Mouse (Mus musculus): Measurements from ENCODE around the gene Plce1. TPM values are rescaled to one million over a fixed set of nuclear protein-coding genes. Genes with fewer than 3 reads are reported as not detected.
"Not testable (repeated sequence)": the region's sequence is repeated elsewhere in the genome, so short reads cannot be mapped to it uniquely, and the experiment has no call there.

Plce1 gene
- polyA plus RNA-seq, 1 experiment from 2014 or later: 3.1 TPM

- Histone ChIP-seq H3K4me2 (no peak overlapping the region), H3K9me3 (no peaks in the 10 kb centered on the region), H3K4me1 (no peaks in the 10 kb centered on the region), H3K9ac (no peak overlapping the region), H3K36me3 (no peaks in the 10 kb centered on the region), H3K27me3 (no peaks in the 10 kb centered on the region), H3K27ac (no peak overlapping the region), H3K4me3 (no peak overlapping the region)
- ATAC-seq (ENCODE audit: insufficient number of reproducible peaks, insufficient read depth, low FRiP score, low TSS enrichment, low read depth): no peak
- WGBS: 82% methylated on average over 11 of the region's 11 CpGs
These were observed 133.3 kb downstream of the Plce1 start for GRCm38 (mm10) chr19:38614067-38614675.

DNA sequence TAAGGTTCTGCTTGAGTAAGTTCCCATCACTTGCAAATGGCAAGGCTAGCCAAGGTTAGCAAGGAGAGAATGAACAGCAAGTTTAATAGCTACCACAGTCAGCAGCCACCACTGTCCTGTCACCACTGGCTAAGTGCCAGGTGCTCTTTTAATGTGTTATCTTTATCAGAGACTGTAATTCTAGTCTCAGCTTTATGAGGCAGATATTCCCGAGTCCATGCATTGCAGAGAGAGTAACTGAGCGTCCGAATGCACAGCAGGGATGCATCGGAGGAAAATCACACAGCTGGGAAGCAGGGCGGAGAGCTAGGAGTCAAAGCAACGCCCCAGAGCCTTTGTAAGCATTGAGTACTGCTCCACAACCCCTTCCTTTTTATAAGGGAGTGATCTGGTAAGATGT, 134.4 kb downstream of the Plce1 start:
- Histone ChIP-seq H3K4me1 (no peaks in the 10 kb centered on the region), H3K4me3 (no peak overlapping the region), H3K27ac (no peak overlapping the region), H3K4me2 (no peak overlapping the region), H3K27me3 (no peaks in the 10 kb centered on the region), H3K36me3 (no peaks in the 10 kb centered on the region), H3K9me3 (no peaks in the 10 kb centered on the region), H3K9ac (no peak overlapping the region)
- no peak for ATAC-seq (ENCODE audit: insufficient number of reproducible peaks, insufficient read depth, low FRiP score, low TSS enrichment, low read depth)
- 74% methylated on average over 6 of the region's 6 CpGs for WGBS

DNA sequence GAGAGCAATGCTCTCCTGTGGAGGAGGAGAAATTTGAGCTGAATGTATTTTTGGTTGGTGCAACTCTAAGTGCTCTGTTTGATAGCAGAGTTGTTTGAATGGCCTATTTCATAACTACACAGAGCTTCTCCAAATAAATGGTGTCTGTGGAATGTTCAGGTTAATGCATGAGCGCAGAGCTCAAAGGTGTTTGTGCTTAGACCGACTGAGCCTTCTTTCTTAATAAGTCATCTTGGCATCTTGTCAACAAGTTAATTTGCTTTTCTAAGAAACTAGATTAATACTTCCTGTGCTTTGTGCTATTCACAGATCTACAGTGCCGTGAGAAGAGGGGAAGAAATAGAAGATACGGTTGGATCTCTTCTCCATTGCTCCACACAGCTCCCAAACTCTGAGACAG, 139.2 kb downstream of the Plce1 start:
- no peak for ATAC-seq (ENCODE audit: insufficient number of reproducible peaks, insufficient read depth, low FRiP score, low TSS enrichment, low read depth)
- no peaks in the 10 kb centered on the region for H3K27me3 ChIP-seq
- no peaks in the 10 kb centered on the region for H3K9me3 ChIP-seq
- no peak overlapping the region for H3K4me2 ChIP-seq
- no peaks in the 10 kb centered on the region for H3K36me3 ChIP-seq
- 77% methylated on average over 4 of the region's 4 CpGs for WGBS
- no peak overlapping the region for H3K9ac ChIP-seq
- H3K27ac ChIP-seq: no peak overlapping the region
- H3K4me1 ChIP-seq: peaks cover 4% of the 10 kb centered on the region; the same call in 1 of the 2 replicates
- no peak overlapping the region for H3K4me3 ChIP-seq

DNA sequence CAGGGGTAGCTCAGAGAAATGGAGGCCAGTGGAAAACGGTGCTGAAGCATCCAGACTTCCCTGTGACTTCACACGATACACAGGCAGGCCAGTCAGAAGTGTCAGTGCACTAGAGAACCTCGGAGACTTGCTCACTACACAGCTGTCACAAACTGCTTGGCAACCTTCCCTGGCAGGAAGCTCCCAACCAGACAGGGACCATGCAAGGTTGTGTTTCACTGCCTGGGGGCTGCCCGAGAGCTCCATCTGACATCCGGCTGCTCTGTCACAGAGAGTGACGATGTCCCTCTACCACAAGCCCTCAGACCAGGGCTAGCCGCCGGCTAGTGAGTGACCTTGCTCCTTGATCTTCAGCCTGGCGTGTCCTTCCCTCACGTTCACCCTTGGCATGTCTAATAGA, 140.6 kb downstream of the Plce1 start:
- Histone ChIP-seq H3K36me3 (no peaks in the 10 kb centered on the region), H3K9me3 (no peaks in the 10 kb centered on the region), H3K4me3 (no peak overlapping the region), H3K27me3 (no peaks in the 10 kb centered on the region), H3K4me2 (no peak overlapping the region), H3K4me1 (peaks cover 4% of the 10 kb centered on the region; the same call in 1 of the 2 replicates), H3K27ac (no peak overlapping the region), H3K9ac (no peak overlapping the region)
- no peak for ATAC-seq (ENCODE audit: insufficient number of reproducible peaks, insufficient read depth, low FRiP score, low TSS enrichment, low read depth)
- WGBS: 82% methylated on average over 10 of the region's 10 CpGs

DNA sequence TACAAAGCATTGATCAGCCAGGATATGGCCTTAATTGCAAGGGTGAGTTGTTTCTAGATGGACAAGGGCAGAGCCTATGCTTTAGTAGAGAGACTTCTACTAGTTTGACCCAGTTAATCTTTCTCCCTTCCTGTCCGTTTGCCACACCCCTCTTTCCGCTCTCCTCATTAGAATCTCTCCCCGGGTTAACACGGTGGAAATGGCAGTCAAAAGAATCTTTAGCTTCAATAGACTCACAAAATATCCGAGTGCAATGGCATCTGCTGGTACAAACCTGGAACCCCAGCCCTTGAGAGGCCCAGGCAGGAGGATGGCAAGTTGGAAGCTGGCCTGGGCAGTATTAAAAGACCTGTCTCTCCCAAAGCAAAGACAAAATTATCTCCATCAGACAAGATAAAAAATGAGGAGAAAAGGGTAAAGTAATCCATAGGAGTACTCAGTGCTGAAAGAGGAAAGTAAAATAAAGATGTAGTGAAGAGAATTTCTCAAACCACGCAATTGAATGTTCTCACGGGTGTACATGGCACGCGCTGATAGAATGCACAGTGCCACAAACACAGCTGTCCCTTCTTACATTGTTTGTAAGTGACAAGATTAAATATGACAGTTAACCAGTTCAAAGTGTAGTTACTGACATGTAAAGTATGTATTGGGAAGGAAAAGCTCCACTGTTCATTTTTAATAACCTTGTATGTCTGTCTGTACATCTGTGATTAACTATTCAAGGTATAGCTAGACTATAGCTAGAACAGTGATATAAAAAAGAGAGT, 145.5 kb downstream of the Plce1 start:
- no peak for ATAC-seq (ENCODE audit: insufficient number of reproducible peaks, insufficient read depth, low FRiP score, low TSS enrichment, low read depth)
- H3K4me1 ChIP-seq: peaks cover 4% of the 10 kb centered on the region; the same call in 1 of the 2 replicates
- no peaks in the 10 kb centered on the region for H3K27me3 ChIP-seq
- H3K4me3 ChIP-seq: no peak overlapping the region
- H3K9ac ChIP-seq: no peak overlapping the region
- H3K27ac ChIP-seq: no peak overlapping the region
- 71% methylated on average over 9 of the region's 9 CpGs for WGBS
- H3K9me3 ChIP-seq: no peaks in the 10 kb centered on the region
- no peaks in the 10 kb centered on the region for H3K36me3 ChIP-seq
- H3K4me2 ChIP-seq: no peak overlapping the region

DNA sequence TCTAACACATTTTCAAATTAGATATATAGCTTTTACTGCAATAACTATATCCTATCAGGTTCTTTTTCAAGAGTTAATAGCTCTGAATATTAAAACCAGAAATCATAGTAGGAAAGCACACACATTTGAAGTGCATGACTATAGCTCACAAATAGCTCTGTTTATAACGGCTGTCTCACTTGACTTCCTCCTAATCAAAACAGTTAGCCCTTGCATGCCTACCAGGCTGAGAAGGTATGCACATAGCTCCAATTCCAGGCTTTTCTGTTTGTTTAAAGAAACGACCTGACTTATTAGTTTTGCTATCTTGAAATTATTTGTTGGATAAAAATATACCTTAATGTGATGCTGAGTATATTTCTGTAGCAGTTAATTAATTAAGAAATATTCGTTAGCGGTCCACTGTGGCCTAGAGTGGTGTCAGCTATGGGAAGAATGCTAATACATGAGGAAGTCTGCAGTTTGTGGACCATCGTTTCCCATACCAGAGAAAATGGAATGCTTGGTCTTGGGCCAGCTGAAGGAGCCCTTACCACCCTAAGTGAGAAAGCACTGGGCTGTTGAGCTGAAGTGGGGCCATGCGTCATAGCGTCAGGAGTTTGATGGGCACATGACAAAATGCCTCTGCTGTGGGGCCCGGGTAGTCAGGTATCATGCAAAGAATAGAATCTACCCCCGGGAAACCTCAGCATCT, 146.3 kb downstream of the Plce1 start:
- 72% methylated on average over 9 of the region's 9 CpGs for WGBS
- Histone ChIP-seq H3K4me3 (no peak overlapping the region), H3K4me1 (peaks cover 4% of the 10 kb centered on the region; the same call in 1 of the 2 replicates), H3K36me3 (no peaks in the 10 kb centered on the region), H3K27me3 (no peaks in the 10 kb centered on the region), H3K4me2 (no peak overlapping the region), H3K9ac (no peak overlapping the region), H3K9me3 (no peaks in the 10 kb centered on the region), H3K27ac (no peak overlapping the region)
- ATAC-seq (ENCODE audit: insufficient number of reproducible peaks, insufficient read depth, low FRiP score, low TSS enrichment, low read depth): no peak

DNA sequence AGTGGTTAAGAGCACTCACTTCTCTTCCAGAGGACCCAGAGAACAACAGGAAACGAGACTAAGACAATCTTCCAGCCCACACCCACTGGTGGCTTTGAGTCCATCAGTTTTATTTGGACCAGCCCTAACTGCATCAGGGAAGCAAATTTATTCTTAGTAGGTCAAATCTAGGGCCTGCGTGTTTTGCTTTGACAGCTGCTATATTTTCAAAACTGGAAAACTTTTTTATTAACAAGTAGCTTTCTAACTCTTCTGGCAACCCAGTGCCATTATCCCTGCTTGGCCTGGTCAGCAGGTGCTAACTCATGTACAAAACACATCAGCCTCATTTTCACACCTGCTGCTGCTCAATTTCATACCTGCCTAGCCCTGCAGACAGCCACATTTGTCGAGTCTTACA, 151.3 kb downstream of the Plce1 start:
- H3K4me3 ChIP-seq: no peak overlapping the region
- no peak for ATAC-seq (ENCODE audit: insufficient number of reproducible peaks, insufficient read depth, low FRiP score, low TSS enrichment, low read depth)
- WGBS: 67% methylated on average over 3 of the region's 3 CpGs

GRCm38 (mm10) chr19:38633306-38633705, 152.4 kb downstream of the Plce1 start:
- Histone ChIP-seq H3K9me3 (no peaks in the 10 kb centered on the region), H3K36me3 (no peaks in the 10 kb centered on the region), H3K27ac (no peak overlapping the region), H3K27me3 (no peaks in the 10 kb centered on the region), H3K4me2 (no peak overlapping the region), H3K4me3 (no peak overlapping the region), H3K4me1 (0 out of 2 replicates have a peak, but pooled peaks cover 3% of the 10 kb centered on the region), H3K9ac (no peak overlapping the region)
- ATAC-seq (ENCODE audit: insufficient number of reproducible peaks, insufficient read depth, low FRiP score, low TSS enrichment, low read depth): no peak
- 58% methylated on average over 5 of the region's 5 CpGs for WGBS

More for the DNA sequence above, 151.3 kb downstream of the Plce1 start:
- Histone ChIP-seq H3K9me3 (no peaks in the 10 kb centered on the region), H3K9ac (no peak overlapping the region), H3K36me3 (no peaks in the 10 kb centered on the region), H3K27me3 (no peaks in the 10 kb centered on the region), H3K27ac (no peak overlapping the region), H3K4me2 (no peak overlapping the region), H3K4me1 (0 out of 2 replicates have a peak, but pooled peaks cover 3% of the 10 kb centered on the region)

DNA sequence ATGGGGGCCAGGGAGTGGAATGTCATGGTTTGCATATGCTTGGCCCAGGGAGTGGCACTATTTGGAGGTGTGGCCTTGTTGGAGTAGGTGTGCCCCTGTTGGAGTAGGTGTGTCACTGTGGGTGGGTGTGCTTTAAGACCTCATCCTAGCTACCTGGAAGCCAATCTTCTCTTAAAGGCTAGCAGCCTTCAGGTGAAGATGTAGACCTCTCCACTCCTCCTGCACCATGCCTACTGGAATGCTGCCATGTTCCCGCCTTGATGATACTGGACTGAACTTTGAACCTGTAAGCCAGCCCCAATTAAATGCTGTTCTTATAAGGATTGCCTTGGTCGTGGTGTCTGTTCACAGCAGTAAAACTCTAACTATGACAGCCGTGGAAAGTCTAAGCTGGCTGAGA, 158.1 kb downstream of the Plce1 start:
- no peaks in the 10 kb centered on the region for H3K36me3 ChIP-seq

DNA sequence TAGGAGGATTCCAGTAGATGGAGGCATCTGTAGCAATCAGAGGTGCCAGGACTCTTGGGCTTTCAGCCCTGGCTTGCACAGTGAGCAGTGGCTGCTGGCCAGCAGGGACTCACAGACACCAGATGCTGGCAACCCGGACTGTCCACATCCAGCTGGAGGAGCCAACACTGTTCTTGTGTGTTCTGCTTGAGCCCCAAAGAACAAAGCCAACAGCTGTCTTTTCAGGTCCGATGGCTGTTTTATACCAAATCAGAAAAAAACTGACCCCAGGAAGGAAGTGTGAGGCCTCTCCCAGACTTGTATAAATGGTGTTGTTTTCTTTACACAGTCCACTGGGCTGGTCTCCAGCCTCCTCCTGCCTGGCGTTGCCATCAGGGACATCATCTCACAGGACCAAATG, 158.9 kb downstream of the Plce1 start:
- Histone ChIP-seq H3K9ac (no peak overlapping the region), H3K27ac (no peak overlapping the region), H3K36me3 (no peaks in the 10 kb centered on the region), H3K4me1 (no peaks in the 10 kb centered on the region), H3K4me2 (no peak overlapping the region), H3K4me3 (no peak overlapping the region), H3K9me3 (no peaks in the 10 kb centered on the region), H3K27me3 (no peaks in the 10 kb centered on the region)
- no peak for ATAC-seq (ENCODE audit: insufficient number of reproducible peaks, insufficient read depth, low FRiP score, low TSS enrichment, low read depth)
- 81% methylated on average over 3 of the region's 3 CpGs for WGBS

More for the DNA sequence above, 158.1 kb downstream of the Plce1 start:
- no peak overlapping the region for H3K4me3 ChIP-seq
- no peak overlapping the region for H3K4me2 ChIP-seq
- no peaks in the 10 kb centered on the region for H3K27me3 ChIP-seq
- WGBS: 89% methylated on average over 3 of the region's 3 CpGs
- H3K9ac ChIP-seq: no peak overlapping the region
- no peaks in the 10 kb centered on the region for H3K9me3 ChIP-seq
- no peak overlapping the region for H3K27ac ChIP-seq
- no peaks in the 10 kb centered on the region for H3K4me1 ChIP-seq
- no peak for ATAC-seq (ENCODE audit: insufficient number of reproducible peaks, insufficient read depth, low FRiP score, low TSS enrichment, low read depth)

DNA sequence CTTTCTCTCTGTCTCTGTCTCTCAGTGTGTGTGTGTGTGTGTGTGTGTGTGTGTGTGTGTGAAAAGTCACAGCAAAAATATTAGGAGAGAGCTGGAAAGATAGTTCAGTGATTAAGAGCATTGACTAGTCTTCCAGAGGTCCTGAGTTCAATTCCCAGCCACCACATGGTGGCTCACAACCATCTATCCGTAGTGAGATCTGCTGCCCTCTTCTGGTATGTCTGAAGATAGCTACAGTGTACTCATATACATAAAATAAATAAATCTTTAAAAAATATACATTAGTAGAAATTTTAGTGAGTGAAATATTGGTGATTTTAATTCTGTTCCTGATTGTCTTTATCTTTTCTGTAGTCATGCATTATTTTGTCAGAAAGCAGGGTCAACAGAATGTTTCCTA, 161.6 kb downstream of the Plce1 start:
- H3K27me3 ChIP-seq; H3K4me2 ChIP-seq; H3K4me3 ChIP-seq; H3K9ac ChIP-seq; H3K36me3 ChIP-seq; H3K27ac ChIP-seq; H3K9me3 ChIP-seq; H3K4me1 ChIP-seq; ATAC-seq (ENCODE audit: insufficient number of reproducible peaks, insufficient read depth, low FRiP score, low TSS enrichment, low read depth): not testable (repeated sequence)
- 66% methylated on average over 1 of the region's 1 CpGs for WGBS

Data from embryonic facial prominence, embryonic 13.5 days (tissue).